Mouse (Mus musculus): ENCODE measurements around the gene H2-Q1.

- no peak for TF ChIP-seq CTCF (IDR thresholded peaks at IDR 0.05; ENCODE audit: extremely low read depth, insufficient read length, insufficient replicate concordance, low read depth, low read length)
- TF ChIP-seq POLR2A (IDR thresholded peaks at IDR 0.05; ENCODE audit: low read depth, low read length) = no peak
Measured at GRCm38 (mm10) chr17:35318671-35319070, 1.5 kb upstream of the H2-Q1 start.

Data from small intestine, adult 2 months (tissue).